Mouse (Mus musculus) kidney, adult 2 months (tissue): ENCODE results near the gene Tmem39b. TPM values are rescaled to one million over a fixed set of nuclear protein-coding genes. Genes with fewer than 3 reads are reported as not detected.
A peak's percentile ranks its signal among the peaks of the same experiment; 100 is the strongest.

Experiments used
- DNase-seq: peaks from one replicate; pipeline ENCODE4 v3.0.0; 2021
- H3K27ac ChIP-seq: fragments of 200-500 bp; 2 replicates; pipeline ENCODE4 v1.5.1; 2012; ENCODE audit warnings: low read depth, low read length, control low read depth, inconsistent platforms; ENCODE audit not compliant: insufficient read depth
- H3K27me3 ChIP-seq: fragments of 200-500 bp; replicated peaks from 2 replicates; pipeline ENCODE4 v1.6.1; 2012; ENCODE audit warnings: mild to moderate bottlenecking, moderate library complexity, low read length, inconsistent platforms; ENCODE audit not compliant: control insufficient read depth, insufficient read depth
- H3K36me3 ChIP-seq: fragments of 200-500 bp; 2 replicates; pipeline ENCODE4 v1.6.1; 2012; ENCODE audit warnings: mild to moderate bottlenecking, moderate library complexity, low read length, inconsistent platforms; ENCODE audit not compliant: control insufficient read depth, insufficient read depth
- H3K4me1 ChIP-seq: fragments of 200-500 bp; 2 replicates; pipeline ENCODE4 v1.6.1; 2011; ENCODE audit warnings: low read length; ENCODE audit not compliant: control insufficient read depth, insufficient read depth
- H3K4me3 ChIP-seq: fragments of 200-500 bp; 2 replicates; pipeline ENCODE4 v1.5.1; 2011; ENCODE audit warnings: mild to moderate bottlenecking, low read depth, low read length, control low read depth; ENCODE audit not compliant: insufficient read depth
- CTCF ChIP-seq: fragments of 200-500 bp; conservative IDR thresholded peaks from 2 replicates; pipeline ENCODE4 v1.5.1; 2011; ENCODE audit warnings: low read depth, mild to moderate bottlenecking, control low read depth, low read length, moderate library complexity, mixed read lengths; ENCODE audit not compliant: insufficient read depth, insufficient read length
- POLR2A ChIP-seq: fragments of 200-500 bp; IDR thresholded peaks from one replicate; pipeline ENCODE4 v1.6.1; 2011; ENCODE audit warnings: low read depth, low read length, control low read depth
- WGBS: fragments of 180-500 bp; shearing (Covaris S2); methylation state at CpG from one replicate; pipeline ENCODE4 v1.1.7; 2018; 5-methylcytosine and 5-hydroxymethylcytosine counted together
- polyA plus RNA-seq: library from polyadenylated mRNA; depleted of rRNA; stranded (reverse); fragments of >200 nt; gene quantifications from 2 replicates; pipeline ENCODE4 v1.2.3, GENCODE M21; 2012; rRNA removed

The Tmem39b gene
- polyA plus RNA-seq, 1 experiment: 28.5 TPM

DNA sequence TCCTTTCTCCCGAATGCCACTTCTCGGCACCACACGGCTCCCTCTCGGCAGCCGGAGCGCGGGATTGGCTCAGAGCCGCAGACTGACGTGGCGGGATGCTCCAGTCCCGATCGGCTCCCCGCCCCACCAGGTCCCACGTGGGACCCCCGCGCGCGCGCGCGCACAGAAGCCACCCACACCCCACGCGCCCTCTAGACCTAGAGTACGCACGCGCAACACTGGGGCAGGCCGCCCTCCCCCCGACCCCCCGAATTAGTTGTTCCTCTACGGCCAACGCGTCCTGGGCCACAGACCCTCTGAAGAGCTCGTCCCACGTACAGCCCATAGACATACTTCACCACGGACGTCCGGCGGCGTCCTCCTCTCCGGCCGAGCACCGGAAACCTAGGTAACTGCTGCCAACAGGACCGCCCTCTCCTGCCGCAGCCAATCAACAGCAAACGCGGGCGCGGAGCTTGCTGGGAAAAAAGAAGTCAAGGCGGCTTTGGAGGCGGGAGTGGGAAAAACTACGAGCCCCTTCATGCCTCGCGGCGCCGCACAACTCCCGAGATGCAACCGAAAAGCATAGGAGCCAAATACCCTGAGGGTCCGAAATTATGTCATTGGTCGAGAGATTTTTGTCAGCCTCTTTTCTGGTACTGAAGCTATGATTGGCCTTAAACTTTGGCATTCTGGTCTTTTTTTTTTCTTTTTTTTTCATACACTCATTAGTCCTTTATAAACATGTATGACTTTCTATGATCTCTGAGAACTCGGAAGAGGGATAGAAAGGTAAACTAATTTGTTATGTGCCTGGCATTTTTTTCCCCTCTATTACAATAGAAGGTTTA is 55.8 kb downstream of the Tmem39b start, which contains the start of gene Txlna:
TSS of gene Txlna (minus strand) at position 428 of the 830 bp plus-strand sequence.
- H3K27ac ChIP-seq: peak within 1 kb of the TSS; percentile 94
- peak within 1 kb of the TSS; percentile 94 for H3K4me3 ChIP-seq
- no peaks in the 10 kb centered on the region for H3K27me3 ChIP-seq
- under 1% methylated on average over 59 of the region's 60 CpGs for WGBS
- H3K4me1 ChIP-seq: peaks cover 7% of the 10 kb centered on the region; the same call in 1 of the 2 replicates
- peak; percentile 99 for DNase-seq
- TF ChIP-seq CTCF (no peak), POLR2A (peak; percentile 41)
- H3K36me3 ChIP-seq: peaks cover 2% of the 10 kb centered on the region; the same call in 1 of the 2 replicates

- WGBS: under 1% methylated on average over 17 of the region's 17 CpGs
- Histone ChIP-seq H3K27me3 (no peaks in the 10 kb centered on the region), H3K36me3 (peaks cover 2% of the 10 kb centered on the region; the same call in 1 of the 2 replicates), H3K27ac (peak overlapping the region; percentile 65), H3K4me1 (peaks cover 7% of the 10 kb centered on the region; the same call in 1 of the 2 replicates), H3K4me3 (peak overlapping the region; percentile 94)
- TF ChIP-seq CTCF (no peak), POLR2A (no peak)
- peak; percentile 55 for DNase-seq
These were observed 56.5 kb downstream of the Tmem39b start for GRCm38 (mm10) chr4:129640101-129640637.

GRCm38 (mm10) chr4:129639221-129639620 is 57.4 kb downstream of the Tmem39b start:
- H3K27me3 ChIP-seq: no peaks in the 10 kb centered on the region
- 72% methylated on average over 15 of the region's 15 CpGs for WGBS
- H3K36me3 ChIP-seq: peaks cover 2% of the 10 kb centered on the region; the same call in 1 of the 2 replicates
- DNase-seq: no peak
- H3K4me3 ChIP-seq: no peak overlapping the region
- TF ChIP-seq CTCF (no peak), POLR2A (no peak)
- no peak overlapping the region for H3K27ac ChIP-seq
- H3K4me1 ChIP-seq: peaks cover 7% of the 10 kb centered on the region; the same call in 1 of the 2 replicates

- DNase-seq: no peak
- H3K27me3 ChIP-seq: no peaks in the 10 kb centered on the region
- H3K4me1 ChIP-seq: no peaks in the 10 kb centered on the region
- no peak overlapping the region for H3K27ac ChIP-seq
- peaks cover 11% of the 10 kb centered on the region for H3K36me3 ChIP-seq
- 98% methylated on average over 6 of the region's 6 CpGs for WGBS
- TF ChIP-seq POLR2A (no peak), CTCF (no peak)
- H3K4me3 ChIP-seq: no peak overlapping the region
These were observed 62.8 kb downstream of the Tmem39b start for GRCm38 (mm10) chr4:129633852-129634251.

GRCm38 (mm10) chr4:129631867-129632266 is 64.8 kb downstream of the Tmem39b start:
- no peak overlapping the region for H3K4me3 ChIP-seq
- 81% methylated on average over 12 of the region's 12 CpGs for WGBS
- no peak for TF ChIP-seq POLR2A
- TF ChIP-seq CTCF: no peak
- H3K4me1 ChIP-seq: no peaks in the 10 kb centered on the region
- H3K27me3 ChIP-seq: no peaks in the 10 kb centered on the region
- H3K27ac ChIP-seq: no peak overlapping the region
- peaks cover 10% of the 10 kb centered on the region for H3K36me3 ChIP-seq
- no peak for DNase-seq

- peak; percentile 64 for DNase-seq
- H3K4me1 ChIP-seq: no peaks in the 10 kb centered on the region
- no peaks in the 10 kb centered on the region for H3K27me3 ChIP-seq
- H3K4me3 ChIP-seq: no peak overlapping the region
- peaks cover 10% of the 10 kb centered on the region for H3K36me3 ChIP-seq
- TF ChIP-seq POLR2A (no peak), CTCF (no peak)
- 59% methylated on average over 4 of the region's 4 CpGs for WGBS
- H3K27ac ChIP-seq: no peak overlapping the region
These were observed 65.7 kb downstream of the Tmem39b start for GRCm38 (mm10) chr4:129630944-129631343.

Other genes with a start within 250 kb of the Tmem39b start
- 25.3 and 28.7 TPM in 2 replicates for gene Bsdc1, start 235.3 kb downstream of the Tmem39b start, polyA plus RNA-seq
- gene Tssk3, start 205.8 kb downstream of the Tmem39b start, polyA plus RNA-seq: 0.10 TPM in 1 of 2 replicates, not detected in the other
- gene Fam229a, start 205.6 kb downstream of the Tmem39b start, polyA plus RNA-seq: 0.94 and 1.1 TPM in 2 replicates
- gene Marcksl1, start 183.3 kb downstream of the Tmem39b start, polyA plus RNA-seq: 20.3 and 26.5 TPM in 2 replicates
- 35.4 and 41.6 TPM in 2 replicates for gene Hdac1, start 154.1 kb downstream of the Tmem39b start, polyA plus RNA-seq
- 2.3 and 12.7 TPM in 2 replicates for gene Lck, start 123.2 kb downstream of the Tmem39b start, polyA plus RNA-seq
- 24.6 and 27.2 TPM in 2 replicates for gene Fam167b, start 118.3 kb downstream of the Tmem39b start, polyA plus RNA-seq
- 311 TPM in 2 replicates for gene Eif3i, start 96.2 kb downstream of the Tmem39b start, polyA plus RNA-seq
- 160 and 162 TPM in 2 replicates for gene Tmem234, start 96.2 kb downstream of the Tmem39b start, polyA plus RNA-seq
- gene Dcdc2b, start 82.6 kb downstream of the Tmem39b start, polyA plus RNA-seq: 2.2 and 3.7 TPM in 2 replicates
- 66.5 and 67.4 TPM in 2 replicates for gene Iqcc, start 77.7 kb downstream of the Tmem39b start, polyA plus RNA-seq
- gene Ccdc28b, start 72.9 kb downstream of the Tmem39b start, polyA plus RNA-seq: 16.2 and 20.8 TPM in 2 replicates
- 22.7 and 24.3 TPM in 2 replicates for gene Txlna, start 55.8 kb downstream of the Tmem39b start, polyA plus RNA-seq
- 35.0 and 39.0 TPM in 2 replicates for gene Kpna6, start 24.1 kb downstream of the Tmem39b start, polyA plus RNA-seq
- gene Khdrbs1, start 45.5 kb upstream of the Tmem39b start, polyA plus RNA-seq: 16.0 TPM in 2 replicates
- 29.9 and 41.5 TPM in 2 replicates for gene Ptp4a2, start 114.4 kb upstream of the Tmem39b start, polyA plus RNA-seq
- gene Spocd1, start 232.4 kb upstream of the Tmem39b start, polyA plus RNA-seq: not detected in 2 replicates